Mouse (Mus musculus): Measurements from ENCODE around the gene Tlr4.

DNA sequence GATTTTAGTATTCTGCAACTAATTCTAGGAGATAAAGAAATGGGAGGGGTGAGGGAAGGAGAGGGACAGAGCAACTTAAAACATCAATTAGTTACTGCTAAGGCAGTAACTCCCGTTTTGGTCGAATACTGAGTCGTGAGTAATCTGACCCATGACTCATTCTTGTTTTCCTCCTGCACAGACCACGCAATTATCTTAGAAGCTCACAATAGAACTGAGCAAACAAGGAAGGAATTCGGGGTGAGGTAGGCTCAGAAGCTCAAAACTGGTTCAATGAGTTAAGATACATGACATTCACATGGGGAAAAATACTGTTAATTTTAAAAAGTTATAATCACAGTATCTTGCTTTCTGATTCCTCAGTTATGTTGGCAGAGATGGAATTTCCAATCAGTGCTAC, 1.3 kb downstream of the Tlr4 start:
- TF ChIP-seq CTCF (conservative IDR thresholded peaks at IDR 0.05; ENCODE audit: low read length) (no peak), NANOG (IDR thresholded peaks at IDR 0.05; ENCODE audit: borderline replicate concordance, low read length) (no peak), POU5F1 (IDR thresholded peaks at IDR 0.05; ENCODE audit: borderline replicate concordance, low read length) (no peak)

Data from E14TG2a.4 (cell line).